Mouse (Mus musculus): Measurements from ENCODE around the gene Gm20388.
A peak's percentile ranks its signal among the peaks of the same experiment; 100 is the strongest.

DNA sequence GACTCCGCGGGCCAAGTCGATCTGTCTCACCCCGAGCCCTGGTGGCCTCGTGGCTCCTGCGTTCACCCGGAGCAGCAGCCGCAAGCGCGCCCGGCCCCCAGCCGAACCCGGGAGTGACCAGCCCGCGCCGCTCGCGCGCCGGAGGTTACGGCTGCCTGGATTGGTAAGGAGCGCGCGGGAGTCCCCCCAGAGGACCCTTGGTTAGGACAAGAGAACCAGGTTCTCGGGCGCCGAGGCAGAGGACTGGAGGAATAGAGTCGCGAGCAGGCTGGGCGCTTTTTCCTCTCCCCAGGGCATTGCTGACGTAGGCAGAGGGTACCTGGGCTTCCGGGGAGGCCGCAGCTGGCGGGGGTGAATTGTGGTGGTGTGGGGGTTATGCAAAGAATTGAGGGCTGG is 2657.5 kb downstream of the Gm20388 start:
- TF ChIP-seq EP300 (IDR thresholded peaks at IDR 0.05; ENCODE audit: low read depth) (0 out of 2 replicates have a peak, but pooled peaks have one; percentile 2), CTCF (IDR thresholded peaks at IDR 0.05; ENCODE audit: low read depth) (no peak)
